Mouse (Mus musculus): ENCODE data around the gene Tex21. TPM values are rescaled to one million over a fixed set of nuclear protein-coding genes. Genes with fewer than 3 reads are reported as not detected.

The Tex21 gene
- total and polyA plus RNA-seq, 3 experiments: 4.4 to 6.7 TPM; not detected in 1

GRCm38 (mm10) chr12:76287986-76288385, 41.4 kb upstream of the Tex21 start:
- H3K4me3 ChIP-seq (ENCODE audit: control insufficient read depth in 1 of 2, insufficient read depth in 1 of 2, low read depth in 2 of 2, low read length in 2 of 2): no peak overlapping the region
- H3K36me3 ChIP-seq (ENCODE audit: control insufficient read depth in 1 of 2, insufficient read depth in 2 of 2, low read length in 2 of 2): peaks cover 0 to 44% of the 10 kb centered on the region in 2 experiments; a peak in 2 of 4 replicates
- no peaks in the 10 kb centered on the region for H3K9me3 ChIP-seq (replicated peaks; ENCODE audit: insufficient read depth, low read length)
- no peaks in the 10 kb centered on the region for H3K27me3 ChIP-seq (ENCODE audit: control insufficient read depth in 1 of 2, insufficient read depth in 2 of 2, low read length in 2 of 2)
- DNase-seq (ENCODE audit: low read depth, low spot score): no peak
- TF ChIP-seq MAZ (IDR thresholded peaks at IDR 0.05; ENCODE audit: low read depth, low read length): no peak
- TF ChIP-seq CTCF (IDR thresholded peaks at IDR 0.05 in 2 of 3, conservative IDR thresholded peaks at IDR 0.05 in 1 of 3; ENCODE audit: control insufficient read depth in 1 of 3, insufficient read depth in 1 of 3, low read depth in 2 of 3, low read length in 3 of 3, poor library complexity in 1 of 3, severe bottlenecking in 1 of 3): no peak
- no peak for TF ChIP-seq ELF1 (IDR thresholded peaks at IDR 0.05; ENCODE audit: low read depth, low read length)
- TF ChIP-seq MAX (IDR thresholded peaks at IDR 0.05; ENCODE audit: low read length): no peak
- no peak for TF ChIP-seq MYC (IDR thresholded peaks at IDR 0.05; ENCODE audit: low read depth, low read length)
- no peak overlapping the region for H3K27ac ChIP-seq (ENCODE audit: control insufficient read depth, low read depth, low read length)
- H3K79me2 ChIP-seq (ENCODE audit: control insufficient read depth, insufficient read depth, low read length, poor library complexity): no peaks in the 10 kb centered on the region
- H3K4me1 ChIP-seq (ENCODE audit: control insufficient read depth in 1 of 2, insufficient read depth in 2 of 2, low read length in 2 of 2): no peaks in the 10 kb centered on the region
- no peak overlapping the region for H3K9ac ChIP-seq (ENCODE audit: control insufficient read depth, low read depth, low read length, poor library complexity, severe bottlenecking)

GRCm38 (mm10) chr12:76285418-76285817, 38.9 kb upstream of the Tex21 start:
- no peak overlapping the region for H3K9ac ChIP-seq (ENCODE audit: control insufficient read depth, low read depth, low read length, poor library complexity, severe bottlenecking)
- H3K9me3 ChIP-seq (replicated peaks; ENCODE audit: insufficient read depth, low read length): no peaks in the 10 kb centered on the region
- DNase-seq (ENCODE audit: low read depth, low spot score): no peak
- no peak overlapping the region for H3K27ac ChIP-seq (ENCODE audit: control insufficient read depth, low read depth, low read length)
- H3K79me2 ChIP-seq (ENCODE audit: control insufficient read depth, insufficient read depth, low read length, poor library complexity): no peaks in the 10 kb centered on the region
- peaks cover 11 to 39% of the 10 kb centered on the region in 2 experiments for H3K36me3 ChIP-seq (ENCODE audit: control insufficient read depth in 1 of 2, insufficient read depth in 2 of 2, low read length in 2 of 2)
- no peak overlapping the region for H3K4me3 ChIP-seq (ENCODE audit: control insufficient read depth in 1 of 2, insufficient read depth in 1 of 2, low read depth in 2 of 2, low read length in 2 of 2)
- H3K4me1 ChIP-seq (ENCODE audit: control insufficient read depth in 1 of 2, insufficient read depth in 2 of 2, low read length in 2 of 2): peaks cover 0 to 12% of the 10 kb centered on the region in 2 experiments; a peak in 2 of 4 replicates
- TF ChIP-seq TBP (IDR thresholded peaks at IDR 0.05; ENCODE audit: low read depth, low read length) (no peak), SIN3A (IDR thresholded peaks at IDR 0.05; ENCODE audit: low read length) (no peak), JUND (IDR thresholded peaks at IDR 0.05; ENCODE audit: low read depth, low read length) (no peak), POLR2AphosphoS2 (IDR thresholded peaks at IDR 0.05; ENCODE audit: low read length) (no peak), POLR2AphosphoS5 (IDR thresholded peaks at IDR 0.05; ENCODE audit: borderline replicate concordance, low read depth, low read length) (no peak), TAL1 (IDR thresholded peaks at IDR 0.05; ENCODE audit: low read length) (no peak), NRF1 (IDR thresholded peaks at IDR 0.05; ENCODE audit: insufficient read depth, low read depth, low read length, poor library complexity, severe bottlenecking) (no peak), MAFK (IDR thresholded peaks at IDR 0.05; ENCODE audit: borderline replicate concordance, low read depth, low read length) (no peak), ZMIZ1 (IDR thresholded peaks at IDR 0.05; ENCODE audit: low read depth, low read length) (no peak), BHLHE40 (IDR thresholded peaks at IDR 0.05; ENCODE audit: borderline replicate concordance, low read depth, low read length) (no peak), ZKSCAN1 (IDR thresholded peaks at IDR 0.05; ENCODE audit: low read depth, low read length) (no peak), RAD21 (IDR thresholded peaks at IDR 0.05; ENCODE audit: low read depth, low read length) (no peak), E2F4 (IDR thresholded peaks at IDR 0.05; ENCODE audit: borderline replicate concordance, low read depth, low read length) (no peak), SMC3 (IDR thresholded peaks at IDR 0.05; ENCODE audit: low read depth, low read length) (no peak), MYB (IDR thresholded peaks at IDR 0.05; ENCODE audit: low read depth, low read length) (no peak), CHD2 (IDR thresholded peaks at IDR 0.05; ENCODE audit: low read length) (no peak), GABPA (IDR thresholded peaks at IDR 0.05; ENCODE audit: low read depth, low read length) (no peak), MXI1 (IDR thresholded peaks at IDR 0.05; ENCODE audit: low read depth, low read length) (no peak), USF1 (IDR thresholded peaks at IDR 0.05; ENCODE audit: low read depth, low read length) (no peak)
- H3K27me3 ChIP-seq (ENCODE audit: control insufficient read depth in 1 of 2, insufficient read depth in 2 of 2, low read length in 2 of 2): no peaks in the 10 kb centered on the region

Measured in MEL (cell line).